Mouse (Mus musculus): Measurements from ENCODE around the gene I830077J02Rik. TPM values are rescaled to one million over a fixed set of nuclear protein-coding genes. Genes with fewer than 3 reads are reported as not detected.
A peak's percentile ranks its signal among the peaks of the same experiment; 100 is the strongest.

I830077J02Rik gene
- polyA plus RNA-seq, 1 experiment from 2014 or later: 1.1 TPM

DNA sequence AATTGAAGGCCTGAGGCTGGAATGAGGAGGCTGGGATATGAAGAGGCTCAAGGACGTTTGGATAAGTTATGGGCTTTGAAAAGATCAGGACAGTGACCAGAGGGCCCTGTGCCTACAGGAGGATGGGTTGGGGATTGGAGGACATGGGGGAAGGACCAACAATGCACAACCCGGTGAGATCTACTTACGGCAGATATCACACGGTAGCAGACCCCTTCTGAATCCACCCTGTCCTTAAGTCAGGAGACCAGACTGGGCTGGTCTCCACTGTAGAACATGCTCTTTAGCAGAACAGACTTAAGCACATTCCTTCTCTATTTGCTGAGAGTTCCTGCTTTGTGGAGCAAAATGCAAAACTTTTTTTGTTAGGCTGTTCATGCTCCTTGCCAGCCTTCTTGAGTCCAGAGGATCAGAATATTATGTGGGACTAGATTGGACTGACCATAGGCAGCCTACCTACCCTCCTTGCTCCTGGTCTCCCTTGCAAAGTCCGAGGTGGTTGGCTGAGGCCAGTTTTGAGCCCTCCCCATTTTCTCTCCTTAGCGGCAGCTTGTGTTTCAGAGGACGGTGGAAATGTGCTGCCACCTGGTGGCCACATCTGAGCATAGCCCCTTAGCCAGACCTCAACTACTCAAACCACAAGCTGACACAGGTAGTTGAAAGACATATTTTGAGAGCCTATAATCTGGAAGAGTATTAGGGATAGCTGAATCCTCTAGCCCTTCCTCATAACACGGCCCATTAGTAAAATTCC is 32.9 kb downstream of the I830077J02Rik start:
- peak; percentile 79 for ATAC-seq (ENCODE audit: low FRiP score)
- Histone ChIP-seq H3K36me3 (no peaks in the 10 kb centered on the region), H3K27ac (no peak overlapping the region), H3K4me1 (replicated peaks) (peaks cover 5% of the 10 kb centered on the region; the same call in 1 of the 2 replicates), H3K9me3 (no peaks in the 10 kb centered on the region), H3K9ac (no peak overlapping the region), H3K4me3 (no peak overlapping the region), H3K4me2 (no peak overlapping the region), H3K27me3 (no peaks in the 10 kb centered on the region)
- 44% methylated on average over 8 of the region's 8 CpGs for WGBS

DNA sequence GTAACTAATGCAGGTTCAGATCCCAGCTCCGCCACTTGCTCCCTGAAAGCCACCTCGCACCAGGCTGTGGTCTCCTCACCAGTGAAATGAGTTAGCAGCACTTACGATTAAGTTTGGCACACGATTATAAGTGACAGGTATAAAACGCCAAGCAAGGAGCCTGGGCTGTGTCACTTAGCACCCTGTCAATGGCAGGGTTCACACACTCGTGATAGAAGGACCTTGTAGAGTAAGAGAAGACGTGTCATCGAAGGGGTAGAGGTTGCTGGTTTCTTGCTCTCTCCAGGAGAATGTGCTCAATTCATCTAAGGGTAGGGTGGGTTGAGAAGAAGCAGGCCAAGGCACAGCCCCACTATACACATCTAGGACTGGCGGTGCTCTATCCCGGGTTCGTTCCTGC is 33.6 kb downstream of the I830077J02Rik start:
- H3K4me3 ChIP-seq: no peak overlapping the region
- ATAC-seq (ENCODE audit: low FRiP score): no peak
- H3K36me3 ChIP-seq: no peaks in the 10 kb centered on the region
- H3K9ac ChIP-seq: no peak overlapping the region
- H3K9me3 ChIP-seq: no peaks in the 10 kb centered on the region
- 92% methylated on average over 11 of the region's 11 CpGs for WGBS
- peaks cover 6% of the 10 kb centered on the region; the same call in 1 of the 2 replicates for H3K4me1 ChIP-seq (replicated peaks)
- H3K27ac ChIP-seq: no peak overlapping the region
- no peaks in the 10 kb centered on the region for H3K27me3 ChIP-seq
- no peak overlapping the region for H3K4me2 ChIP-seq

GRCm38 (mm10) chr3:105898325-105898724 is 34.1 kb downstream of the I830077J02Rik start:
- Histone ChIP-seq H3K9me3 (no peaks in the 10 kb centered on the region), H3K36me3 (no peaks in the 10 kb centered on the region), H3K27me3 (no peaks in the 10 kb centered on the region), H3K27ac (no peak overlapping the region), H3K4me2 (no peak overlapping the region), H3K4me1 (replicated peaks) (peaks cover 6% of the 10 kb centered on the region; the same call in 1 of the 2 replicates), H3K9ac (no peak overlapping the region), H3K4me3 (no peak overlapping the region)
- 91% methylated on average over 2 of the region's 2 CpGs for WGBS
- no peak for ATAC-seq (ENCODE audit: low FRiP score)

- H3K9me3 ChIP-seq: no peaks in the 10 kb centered on the region
- H3K27ac ChIP-seq: no peak overlapping the region
- H3K36me3 ChIP-seq: no peaks in the 10 kb centered on the region
- H3K4me3 ChIP-seq: no peak overlapping the region
- H3K9ac ChIP-seq: no peak overlapping the region
- no peak for ATAC-seq (ENCODE audit: low FRiP score)
- H3K4me1 ChIP-seq (replicated peaks): peaks cover 6% of the 10 kb centered on the region; the same call in 1 of the 2 replicates
- H3K27me3 ChIP-seq: no peaks in the 10 kb centered on the region
- H3K4me2 ChIP-seq: no peak overlapping the region
- 86% methylated on average over 3 of the region's 3 CpGs for WGBS
Measured at GRCm38 (mm10) chr3:105896811-105897210, 35.7 kb downstream of the I830077J02Rik start.

DNA sequence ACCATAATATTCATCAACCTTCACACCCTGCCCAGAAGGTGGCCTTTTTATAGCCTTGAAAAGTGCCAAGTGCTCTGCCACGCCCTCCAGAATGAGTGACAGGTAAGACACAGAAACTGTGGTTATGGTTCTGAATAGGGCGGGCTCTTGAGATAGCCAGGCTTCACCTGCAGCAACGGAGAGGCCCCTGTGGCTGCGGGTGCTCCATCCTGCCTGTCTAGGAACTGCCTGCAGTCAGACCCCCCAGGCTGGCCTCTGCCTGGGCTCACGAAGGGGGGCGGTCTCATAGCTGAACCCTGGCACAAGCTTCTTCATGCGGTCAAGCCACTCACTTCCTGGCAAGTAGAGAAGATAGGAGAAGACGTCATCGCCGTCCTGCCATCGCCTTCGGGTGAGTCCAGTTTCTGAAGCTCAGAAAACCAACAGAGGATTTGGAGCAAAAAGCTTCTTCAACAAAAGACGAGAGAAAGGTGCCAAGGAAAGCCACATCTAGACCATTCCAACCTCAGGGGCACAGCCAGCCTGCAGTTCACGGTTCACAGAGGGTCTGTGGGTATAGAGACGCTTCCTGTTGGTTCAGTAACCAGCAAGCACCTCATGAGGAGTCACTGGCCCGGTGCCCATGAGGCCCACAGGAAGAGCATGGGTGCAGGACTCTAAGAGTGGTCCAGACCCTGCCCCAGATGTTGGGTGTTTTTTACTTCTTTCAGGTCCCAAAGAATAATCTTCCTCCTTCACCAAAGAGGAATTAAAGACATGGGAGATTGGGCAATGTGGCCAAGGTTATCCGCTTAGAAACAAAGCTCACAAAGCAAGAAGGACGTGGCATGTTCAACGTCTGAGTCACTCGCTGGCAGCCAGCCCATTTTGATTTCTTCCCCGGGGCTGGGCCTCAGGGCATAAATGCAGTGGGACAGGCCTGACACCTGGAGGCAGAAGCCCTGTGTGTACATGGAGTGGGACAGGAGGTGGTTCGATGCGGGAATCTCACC is 37.6 kb downstream of the I830077J02Rik start:
- H3K9me3 ChIP-seq: no peaks in the 10 kb centered on the region
- peaks cover 6% of the 10 kb centered on the region; the same call in 1 of the 2 replicates for H3K4me1 ChIP-seq (replicated peaks)
- ATAC-seq (ENCODE audit: low FRiP score): no peak
- no peaks in the 10 kb centered on the region for H3K27me3 ChIP-seq
- H3K4me2 ChIP-seq: no peak overlapping the region
- WGBS: 85% methylated on average over 23 of the region's 23 CpGs
- no peak overlapping the region for H3K27ac ChIP-seq
- no peak overlapping the region for H3K9ac ChIP-seq
- no peaks in the 10 kb centered on the region for H3K36me3 ChIP-seq
- no peak overlapping the region for H3K4me3 ChIP-seq

DNA sequence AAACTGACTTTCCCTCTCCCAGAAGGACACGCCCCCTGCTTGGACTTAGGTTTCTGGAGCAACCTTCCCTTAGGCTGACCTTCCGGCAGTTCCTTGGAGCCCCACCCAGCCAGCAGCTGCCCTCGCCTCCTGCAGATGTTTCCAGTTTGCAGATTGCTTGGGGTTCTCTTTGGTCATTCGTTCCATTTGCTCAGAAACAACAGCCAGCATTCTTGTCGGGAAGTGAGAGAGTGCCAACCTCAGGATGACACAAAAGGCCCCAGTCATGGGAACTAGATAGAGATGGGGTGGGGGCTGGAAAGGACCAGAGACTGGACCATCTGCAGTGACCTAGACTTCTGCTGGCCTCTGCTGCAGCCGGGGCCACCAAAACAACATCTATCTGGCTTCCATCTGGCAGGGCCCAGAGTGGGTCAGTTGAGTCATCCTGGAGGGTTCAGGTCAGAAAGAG is 38.5 kb downstream of the I830077J02Rik start:
- 68% methylated on average over 6 of the region's 6 CpGs for WGBS
- no peak overlapping the region for H3K4me3 ChIP-seq
- no peaks in the 10 kb centered on the region for H3K27me3 ChIP-seq
- no peak for ATAC-seq (ENCODE audit: low FRiP score)
- peaks cover 6% of the 10 kb centered on the region; the same call in 1 of the 2 replicates for H3K4me1 ChIP-seq (replicated peaks)
- H3K9ac ChIP-seq: no peak overlapping the region
- no peak overlapping the region for H3K27ac ChIP-seq
- no peaks in the 10 kb centered on the region for H3K36me3 ChIP-seq
- no peak overlapping the region for H3K4me2 ChIP-seq
- H3K9me3 ChIP-seq: no peaks in the 10 kb centered on the region

- Histone ChIP-seq H3K9ac (no peak overlapping the region), H3K27ac (no peak overlapping the region), H3K4me2 (no peak overlapping the region), H3K4me3 (no peak overlapping the region), H3K27me3 (no peaks in the 10 kb centered on the region), H3K9me3 (no peaks in the 10 kb centered on the region), H3K36me3 (no peaks in the 10 kb centered on the region), H3K4me1 (replicated peaks) (peaks cover 6% of the 10 kb centered on the region; the same call in 1 of the 2 replicates)
- no peak for ATAC-seq (ENCODE audit: low FRiP score)
- 88% methylated on average over 19 of the region's 19 CpGs for whole genome bisulfite sequencing
Measured at GRCm38 (mm10) chr3:105892572-105893495, 39.6 kb downstream of the I830077J02Rik start.

GRCm38 (mm10) chr3:105891760-105892571 is 40.5 kb downstream of the I830077J02Rik start:
- Histone ChIP-seq H3K27me3 (no peaks in the 10 kb centered on the region), H3K27ac (no peak overlapping the region), H3K9ac (no peak overlapping the region), H3K9me3 (no peaks in the 10 kb centered on the region), H3K4me1 (replicated peaks) (peaks cover 6% of the 10 kb centered on the region; the same call in 1 of the 2 replicates), H3K4me3 (no peak overlapping the region), H3K36me3 (no peaks in the 10 kb centered on the region), H3K4me2 (no peak overlapping the region)
- no peak for ATAC-seq (ENCODE audit: low FRiP score)
- 80% methylated on average over 10 of the region's 10 CpGs for WGBS

GRCm38 (mm10) chr3:105891141-105891540 is 41.3 kb downstream of the I830077J02Rik start:
- H3K4me1 ChIP-seq (replicated peaks): peaks cover 6% of the 10 kb centered on the region; the same call in 1 of the 2 replicates
- no peak overlapping the region for H3K27ac ChIP-seq
- H3K4me2 ChIP-seq: no peak overlapping the region
- no peaks in the 10 kb centered on the region for H3K9me3 ChIP-seq
- H3K4me3 ChIP-seq: no peak overlapping the region
- 85% methylated on average over 3 of the region's 3 CpGs for WGBS
- ATAC-seq (ENCODE audit: low FRiP score): no peak
- H3K9ac ChIP-seq: no peak overlapping the region
- no peaks in the 10 kb centered on the region for H3K27me3 ChIP-seq
- no peaks in the 10 kb centered on the region for H3K36me3 ChIP-seq

GRCm38 (mm10) chr3:105890220-105890619 is 42.2 kb downstream of the I830077J02Rik start:
- Histone ChIP-seq H3K36me3 (no peaks in the 10 kb centered on the region), H3K4me3 (no peak overlapping the region), H3K4me1 (replicated peaks) (peaks cover 6% of the 10 kb centered on the region; the same call in 1 of the 2 replicates), H3K4me2 (no peak overlapping the region), H3K9me3 (no peaks in the 10 kb centered on the region), H3K27me3 (no peaks in the 10 kb centered on the region), H3K9ac (no peak overlapping the region), H3K27ac (no peak overlapping the region)
- ATAC-seq (ENCODE audit: low FRiP score): no peak
- 77% methylated on average over 4 of the region's 4 CpGs for WGBS

DNA sequence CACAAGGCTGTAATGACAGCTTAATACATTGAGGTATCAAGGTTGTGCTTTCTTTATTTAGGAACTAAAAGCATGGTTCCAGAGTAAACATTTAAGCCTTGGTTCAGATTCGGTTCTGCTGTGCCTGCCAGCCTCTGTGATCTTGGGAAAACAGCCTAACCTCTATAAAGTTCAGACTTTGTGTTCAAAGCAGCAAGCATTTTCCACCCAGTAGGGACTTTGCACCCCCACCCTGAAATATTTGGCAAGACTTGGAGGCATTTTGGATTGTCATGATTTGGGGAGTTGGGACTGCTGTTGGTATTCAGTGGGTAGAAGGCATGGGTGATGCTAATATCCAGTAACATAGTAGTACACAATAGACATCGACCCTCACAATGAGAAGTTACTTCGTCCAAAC is 43.5 kb downstream of the I830077J02Rik start:
- no peak for ATAC-seq (ENCODE audit: low FRiP score)
- no peak overlapping the region for H3K4me2 ChIP-seq
- WGBS: 80% methylated on average over 3 of the region's 3 CpGs

More for the DNA sequence above, 43.5 kb downstream of the I830077J02Rik start:
- H3K4me3 ChIP-seq: no peak overlapping the region
- H3K4me1 ChIP-seq (replicated peaks): no peaks in the 10 kb centered on the region
- no peaks in the 10 kb centered on the region for H3K27me3 ChIP-seq
- no peaks in the 10 kb centered on the region for H3K9me3 ChIP-seq
- no peak overlapping the region for H3K27ac ChIP-seq
- H3K9ac ChIP-seq: no peak overlapping the region
- H3K36me3 ChIP-seq: no peaks in the 10 kb centered on the region

Data from hindbrain, embryonic 13.5 days (tissue).